Mouse (Mus musculus): ENCODE results near the gene 4632433K11Rik. TPM values are rescaled to one million over a fixed set of nuclear protein-coding genes. Genes with fewer than 3 reads are reported as not detected.
"Not testable (repeated sequence)": the region's sequence is repeated elsewhere in the genome, so short reads cannot be mapped to it uniquely, and the experiment has no call there.

Gene 4632433K11Rik
- total and polyA plus RNA-seq, 2 experiments from 2014 or later: 0.24 TPM; not detected in 1

- Histone ChIP-seq H3K9me3 (ENCODE audit: low read length) (no peaks in the 10 kb centered on the region), H3K4me2 (ENCODE audit: low read depth) (peak overlapping the region; percentile 52), H3K9ac (peak overlapping the region; percentile 88; the same call in 1 of the 2 replicates), H3K27me3 (ENCODE audit: insufficient read depth, low read length) (no peaks in the 10 kb centered on the region), H3K4me3 (ENCODE audit: low read depth, low read length) (peak overlapping the region; percentile 83), H3K36me3 (ENCODE audit: insufficient read depth) (peaks cover 16% of the 10 kb centered on the region), H3K27ac (ENCODE audit: low read depth, low read length) (peak overlapping the region; percentile 81), H3K4me1 (ENCODE audit: insufficient read depth) (peaks cover 16% of the 10 kb centered on the region; the same call in 1 of the 2 replicates)
- TF ChIP-seq CTCF (IDR thresholded peaks at IDR 0.05; ENCODE audit: low read depth): no peak
- no peak for ATAC-seq
- DNase-seq: no peak
- WGBS: 55% methylated on average over 6 of the region's 8 CpGs
Measured at GRCm38 (mm10) chr7:4996934-4997333, 37.0 kb upstream of the 4632433K11Rik start.

GRCm38 (mm10) chr7:4999876-5000275, 34.0 kb upstream of the 4632433K11Rik start:
- 75% methylated on average over 2 of the region's 2 CpGs for WGBS
- Histone ChIP-seq H3K36me3 (ENCODE audit: insufficient read depth) (no peaks in the 10 kb centered on the region), H3K4me1 (ENCODE audit: insufficient read depth) (peaks cover 11% of the 10 kb centered on the region; the same call in 1 of the 2 replicates), H3K27me3 (ENCODE audit: insufficient read depth, low read length) (no peaks in the 10 kb centered on the region), H3K4me2 (ENCODE audit: low read depth) (no peak overlapping the region), H3K9ac (no peak overlapping the region), H3K27ac (ENCODE audit: low read depth, low read length) (no peak overlapping the region), H3K9me3 (ENCODE audit: low read length) (no peaks in the 10 kb centered on the region), H3K4me3 (ENCODE audit: low read depth, low read length) (no peak overlapping the region)
- 0 out of 2 replicates have a peak, but pooled peaks have one; percentile 13 for TF ChIP-seq CTCF (IDR thresholded peaks at IDR 0.05; ENCODE audit: low read depth)
- DNase-seq (no peak), ATAC-seq (no peak)

- H3K4me2 ChIP-seq (ENCODE audit: low read depth); ATAC-seq; H3K27me3 ChIP-seq (ENCODE audit: insufficient read depth, low read length); H3K4me3 ChIP-seq (ENCODE audit: low read depth, low read length); H3K9ac ChIP-seq; H3K4me1 ChIP-seq (ENCODE audit: insufficient read depth); H3K9me3 ChIP-seq (ENCODE audit: low read length); H3K27ac ChIP-seq (ENCODE audit: low read depth, low read length); DNase-seq: not testable (repeated sequence)
- H3K36me3 ChIP-seq (ENCODE audit: insufficient read depth): peaks cover 11% of the 10 kb centered on the region
- WGBS: 53% methylated on average over 8 of the region's 8 CpGs
Measured at GRCm38 (mm10) chr7:5002876-5003275, 31.0 kb upstream of the 4632433K11Rik start.

GRCm38 (mm10) chr7:5008229-5008628, 25.7 kb upstream of the 4632433K11Rik start:
- Histone ChIP-seq H3K4me3 (ENCODE audit: low read depth, low read length) (no peak overlapping the region), H3K36me3 (ENCODE audit: insufficient read depth) (peaks cover 57% of the 10 kb centered on the region), H3K9me3 (ENCODE audit: low read length) (no peaks in the 10 kb centered on the region), H3K4me1 (ENCODE audit: insufficient read depth) (no peaks in the 10 kb centered on the region), H3K4me2 (ENCODE audit: low read depth) (no peak overlapping the region), H3K27me3 (ENCODE audit: insufficient read depth, low read length) (no peaks in the 10 kb centered on the region), H3K27ac (ENCODE audit: low read depth, low read length) (no peak overlapping the region), H3K9ac (no peak overlapping the region)
- WGBS: 97% methylated on average over 26 of the region's 26 CpGs
- TF ChIP-seq CTCF (IDR thresholded peaks at IDR 0.05; ENCODE audit: low read depth): peak; percentile 19; the same call in 1 of the 2 replicates
- DNase-seq: no peak
- ATAC-seq: no peak

DNA sequence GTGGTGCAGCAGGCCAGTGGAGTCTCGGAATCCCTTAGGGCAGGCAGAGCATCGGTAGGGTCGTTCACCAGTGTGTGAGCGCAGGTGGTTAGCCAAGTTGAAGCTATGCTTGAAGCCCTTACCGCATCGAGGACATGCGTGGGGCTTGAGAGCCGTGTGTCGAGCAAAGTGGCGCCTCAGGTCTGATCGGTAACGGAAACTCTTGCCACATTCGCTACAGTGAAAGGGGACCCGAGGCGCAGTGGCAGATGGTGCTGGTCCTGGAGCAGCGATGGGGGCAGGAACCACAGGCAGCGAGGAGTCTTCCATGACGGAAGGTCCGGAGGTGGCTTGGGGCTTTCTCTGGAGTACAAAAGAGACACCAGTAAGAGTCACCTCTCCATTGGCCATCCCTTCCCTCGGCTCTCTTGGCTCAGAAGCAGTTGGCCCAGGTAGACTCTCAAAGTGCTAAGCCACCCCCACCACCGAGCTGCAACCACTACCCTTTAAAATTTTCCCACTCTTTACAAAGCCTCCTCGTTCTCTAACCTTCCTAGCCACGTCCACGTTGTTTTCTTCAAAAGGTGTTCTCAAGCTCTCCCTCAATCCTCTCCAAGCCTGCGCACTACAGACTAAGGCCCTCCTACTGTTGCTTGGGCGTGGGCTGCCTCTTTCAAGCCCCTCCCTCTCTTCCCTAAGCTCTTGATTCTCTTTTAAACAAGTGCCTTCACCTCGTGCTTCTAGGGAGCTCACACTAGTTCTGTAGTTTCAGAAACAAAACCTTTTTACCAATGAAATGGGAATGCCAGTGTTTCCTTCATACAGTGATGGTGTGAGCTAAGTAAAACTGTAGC, 21.0 kb upstream of the 4632433K11Rik start:
- ATAC-seq (no peak), DNase-seq (no peak)
- WGBS: 90% methylated on average over 27 of the region's 27 CpGs
- Histone ChIP-seq H3K9ac (no peak overlapping the region), H3K9me3 (ENCODE audit: low read length) (no peaks in the 10 kb centered on the region), H3K36me3 (ENCODE audit: insufficient read depth) (peaks cover 46% of the 10 kb centered on the region), H3K4me2 (ENCODE audit: low read depth) (no peak overlapping the region), H3K4me3 (ENCODE audit: low read depth, low read length) (no peak overlapping the region), H3K27ac (ENCODE audit: low read depth, low read length) (no peak overlapping the region), H3K27me3 (ENCODE audit: insufficient read depth, low read length) (no peaks in the 10 kb centered on the region), H3K4me1 (ENCODE audit: insufficient read depth) (peaks cover 5% of the 10 kb centered on the region; the same call in 1 of the 2 replicates)
- TF ChIP-seq CTCF (IDR thresholded peaks at IDR 0.05; ENCODE audit: low read depth): no peak

DNA sequence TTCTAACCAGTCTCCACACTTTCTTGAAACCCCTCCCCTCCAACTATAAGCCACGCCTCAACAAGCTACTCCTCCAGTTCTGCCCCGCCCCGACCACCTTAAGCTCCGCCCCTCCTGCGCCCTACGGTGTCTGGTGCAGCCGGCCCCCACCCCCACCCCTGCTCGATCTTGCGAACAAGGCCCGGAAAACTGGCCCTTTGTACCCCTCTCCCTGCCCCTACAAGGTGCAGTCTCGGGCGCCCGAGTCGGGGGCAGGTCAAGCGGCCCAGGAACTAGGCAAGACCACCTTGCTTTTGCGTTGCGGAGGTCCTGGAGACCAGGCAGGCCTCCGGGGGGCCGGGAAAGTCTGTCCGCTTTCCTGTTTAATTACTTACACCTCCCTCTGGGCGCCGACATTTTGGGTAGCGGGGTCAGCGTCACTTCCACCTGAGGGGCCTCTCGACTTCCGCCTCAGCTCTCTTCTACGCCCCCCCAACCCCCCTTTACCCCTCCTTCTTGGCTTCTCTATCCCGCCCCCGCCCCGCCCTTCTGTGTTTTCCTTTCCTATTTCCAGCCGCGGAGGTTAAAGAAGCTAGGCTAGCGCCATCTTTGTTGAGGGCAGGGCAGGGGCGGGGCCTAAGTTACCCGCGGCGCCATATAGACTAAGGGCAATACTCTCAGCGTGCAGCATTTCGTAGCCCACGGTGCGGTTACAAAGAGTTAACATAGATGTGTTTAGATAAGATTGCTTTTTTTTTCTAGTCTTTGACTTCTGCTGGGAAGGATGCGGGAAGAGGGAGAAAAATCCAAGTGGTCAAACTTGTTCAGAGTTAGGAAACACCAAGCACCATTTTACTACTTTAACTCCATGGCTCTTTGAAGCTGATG, 19.4 kb upstream of the 4632433K11Rik start, which contains the start of the genes Zfp524 and Fiz1:
TSS of gene Zfp524 (plus strand) at position 165 of the 867 bp plus-strand sequence.
TSS of gene Fiz1 (minus strand) at position 447 of the 867 bp plus-strand sequence.
- H3K27me3 ChIP-seq (ENCODE audit: insufficient read depth, low read length): no peaks in the 10 kb centered on the region
- DNase-seq (peak; percentile 99), ATAC-seq (peak; percentile 83)
- no peaks in the 10 kb centered on the region for H3K9me3 ChIP-seq (ENCODE audit: low read length)
- peak within 1 kb of the TSS; percentile 79 for H3K9ac ChIP-seq
- peak within 1 kb of the TSS; percentile 71 for H3K4me2 ChIP-seq (ENCODE audit: low read depth)
- H3K4me1 ChIP-seq (ENCODE audit: insufficient read depth): peaks cover 5% of the 10 kb centered on the region; the same call in 1 of the 2 replicates
- peak within 1 kb of the TSS; percentile 99 for H3K27ac ChIP-seq (ENCODE audit: low read depth, low read length)
- H3K4me3 ChIP-seq (ENCODE audit: low read depth, low read length): peak within 1 kb of the TSS; percentile 77
- peaks cover 30% of the 10 kb centered on the region for H3K36me3 ChIP-seq (ENCODE audit: insufficient read depth)
- no peak for TF ChIP-seq CTCF (IDR thresholded peaks at IDR 0.05; ENCODE audit: low read depth)
- WGBS: 2% methylated on average over 42 of the region's 42 CpGs

Measured in forebrain, postnatal 0 days (tissue).